Mouse (Mus musculus) thymus, postnatal 10 days (tissue): Measurements from ENCODE around the gene Pgpep1.

Experiments used
- DNase-seq, 2 experiments: peaks; one replicate each; pipeline ENCODE4 v3.0.0; 2021; ENCODE audit warnings: low spot score in 2 of 2

Pgpep1 gene

GRCm38 (mm10) chr8:70660273-70660725 lies at the start of gene Pgpep1:
Pgpep1 (minus strand) TSS chr8:70660388.
- DNase-seq: no peak

GRCm38 (mm10) chr8:70709794-70710193 lies 49.6 kb upstream of the Pgpep1 start:
- DNase-seq: no peak

- no peak for DNase-seq
Measured at GRCm38 (mm10) chr8:70708281-70708680, 48.1 kb upstream of the Pgpep1 start.

GRCm38 (mm10) chr8:70703287-70703686 lies 43.1 kb upstream of the Pgpep1 start, which contains the start of gene Iqcn:
Iqcn (plus strand) TSS chr8:70703457.
- DNase-seq: no peak

- no peak for DNase-seq
Measured at GRCm38 (mm10) chr8:70702842-70703182, 42.6 kb upstream of the Pgpep1 start.

GRCm38 (mm10) chr8:70701982-70702841 lies 42.0 kb upstream of the Pgpep1 start:
- no peak for DNase-seq

- no peak for DNase-seq
Measured at GRCm38 (mm10) chr8:70701048-70701981, 41.1 kb upstream of the Pgpep1 start.

- DNase-seq: peak; percentile 93 to 95
Measured at GRCm38 (mm10) chr8:70700555-70700922, 40.4 kb upstream of the Pgpep1 start.

GRCm38 (mm10) chr8:70699834-70700554 lies 39.8 kb upstream of the Pgpep1 start:
- peak; percentile 86 to 88 for DNase-seq

GRCm38 (mm10) chr8:70699116-70699833 lies 39.1 kb upstream of the Pgpep1 start:
- peak; percentile 69 to 73 for DNase-seq

- peak; percentile 100 for DNase-seq
Measured at GRCm38 (mm10) chr8:70698310-70699109, 38.3 kb upstream of the Pgpep1 start, which contains the start of gene Jund. Jund (plus strand) TSS chr8:70698949.

- no peak for DNase-seq
Measured at GRCm38 (mm10) chr8:70697366-70698250, 37.4 kb upstream of the Pgpep1 start.

- DNase-seq: no peak
Measured at GRCm38 (mm10) chr8:70696946-70697345, 36.8 kb upstream of the Pgpep1 start.

- DNase-seq: peak; percentile 75 to 84
Measured at GRCm38 (mm10) chr8:70696019-70696885, 36.1 kb upstream of the Pgpep1 start.

GRCm38 (mm10) chr8:70695318-70696018 lies 35.3 kb upstream of the Pgpep1 start:
- DNase-seq: peak; percentile 79 to 82

- DNase-seq: no peak
Measured at GRCm38 (mm10) chr8:70693636-70694035, 33.4 kb upstream of the Pgpep1 start.

GRCm38 (mm10) chr8:70691727-70692231 lies 31.6 kb upstream of the Pgpep1 start:
- DNase-seq: no peak
